ENCODE assay signal across 27 mouse cellular contexts in the genomic region with DNA sequence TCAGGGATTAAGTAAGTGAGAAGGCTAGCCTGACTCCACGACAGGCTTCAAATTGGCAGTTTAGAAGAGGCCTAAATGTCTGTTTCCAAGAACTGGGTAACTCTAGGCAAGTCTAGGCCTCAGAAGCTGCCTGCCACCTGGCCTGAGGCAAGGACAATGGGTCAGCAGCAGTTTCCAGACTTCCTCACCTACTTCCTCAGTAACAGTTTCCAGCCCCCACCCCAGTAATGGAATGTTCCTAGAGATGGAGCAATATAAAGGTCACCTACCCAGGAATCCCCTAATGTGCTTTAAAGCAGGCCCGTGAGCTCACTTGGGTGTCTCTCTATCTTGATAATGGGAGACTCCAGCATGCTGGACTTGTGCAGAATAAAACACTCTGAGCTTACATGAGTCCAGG. TPM values are rescaled to one million over a fixed set of nuclear protein-coding genes. Genes with fewer than 3 reads are reported as not detected.
"Had no signal": no experiment of that assay in that cellular context is flagged by ENCODE, and none has a peak within 500 bp of the region (broad histone marks: within the 10 kb centered on the region; RNA-seq: fewer than 3 reads in every experiment).

No protein-coding gene starts in this region.

- DNase-seq: gastrocnemius, adult 2 months; gastrocnemius, postnatal 10 days; gastrocnemius, postnatal 25 days; heart, adult 11 months; heart, adult 2 months; heart, postnatal 14 days; heart, postnatal 36 days; kidney, adult 11 months; kidney, adult 2 months; kidney, postnatal 14 days; kidney, postnatal 36 days; layer of hippocampus, adult 9-11 months; layer of hippocampus, postnatal 36 days; left cerebral cortex, postnatal 4 days had no signal

- H3K9me3 ChIP-seq: heart, embryonic 13.5 days; heart, embryonic 15.5 days; hindbrain, embryonic 13.5 days; hindbrain, embryonic 15.5 days; kidney, embryonic 15.5 days; limb, embryonic 13.5 days; limb, embryonic 15.5 days; liver, embryonic 12.5 days had no signal

- H3K9ac ChIP-seq: heart, embryonic 13.5 days; heart, embryonic 15.5 days; hindbrain, embryonic 13.5 days; hindbrain, embryonic 15.5 days; kidney, embryonic 15.5 days; limb, embryonic 13.5 days; limb, embryonic 15.5 days; liver, embryonic 12.5 days; liver, embryonic 14.5 days had no signal

- H3K4me1 ChIP-seq: heart, embryonic 13.5 days; heart, embryonic 15.5 days; hindbrain, embryonic 13.5 days; hindbrain, embryonic 15.5 days; kidney, embryonic 15.5 days; limb, embryonic 13.5 days; limb, embryonic 15.5 days; liver, embryonic 12.5 days had no signal

- H3K4me3 ChIP-seq: gastrocnemius, adult 2 months; heart, adult 2 months; heart, embryonic 13.5 days; heart, embryonic 15.5 days; hindbrain, embryonic 13.5 days; hindbrain, embryonic 15.5 days; kidney, embryonic 15.5 days; limb, embryonic 13.5 days; limb, embryonic 15.5 days; liver, embryonic 12.5 days had no signal

- H3K27me3 ChIP-seq: heart, embryonic 13.5 days; heart, embryonic 15.5 days; hindbrain, embryonic 13.5 days; hindbrain, embryonic 15.5 days; kidney, embryonic 15.5 days; limb, embryonic 13.5 days; limb, embryonic 15.5 days; liver, embryonic 12.5 days had no signal

- H3K36me3 ChIP-seq: heart, embryonic 13.5 days; heart, embryonic 15.5 days; hindbrain, embryonic 13.5 days; hindbrain, embryonic 15.5 days; kidney, embryonic 15.5 days; limb, embryonic 13.5 days; limb, embryonic 15.5 days; liver, embryonic 12.5 days had no signal

- H3K27ac ChIP-seq: gastrocnemius, adult 2 months; heart, adult 2 months; heart, embryonic 13.5 days; heart, embryonic 15.5 days; hindbrain, embryonic 13.5 days; hindbrain, embryonic 15.5 days; hindbrain, postnatal 0 days; kidney, embryonic 15.5 days; kidney, postnatal 0 days; limb, embryonic 13.5 days; limb, embryonic 15.5 days; liver, embryonic 12.5 days; liver, embryonic 14.5 days had no signal

RNA-seq across cellular contexts. Expression of a gene that starts 10.1 kb away (rescaled TPM):
- total RNA-seq: gastrocnemius, adult 2 months; gastrocnemius, postnatal 25 days; heart, adult 2 months; liver, adult 2 months had no signal
- polyA plus RNA-seq: heart, adult 2 months; kidney, adult 2 months; large intestine, adult 2 months; liver, adult 2 months had no signal
